Mouse (Mus musculus) WW6 (cell line): ENCODE data around the gene Bcr.

Source experiments
- DNase-seq: peaks from one replicate; pipeline ENCODE4 v3.0.0-alpha.2; 2013; ENCODE audit warnings: low read depth, low spot score

Bcr gene

GRCm38 (mm10) chr10:75056255-75056654 lies 4.1 kb upstream of the Bcr start:
- no peak for DNase-seq

- DNase-seq, result no peak
These were observed 2.1 kb upstream of the Bcr start for GRCm38 (mm10) chr10:75058336-75058735.

- DNase-seq, result no peak
These were observed 1.5 kb upstream of the Bcr start for GRCm38 (mm10) chr10:75058761-75059395.

- no peak for DNase-seq
These were observed 996 bp upstream of the Bcr start for GRCm38 (mm10) chr10:75059396-75059795.

GRCm38 (mm10) chr10:75060843-75061235 lies 447 bp downstream of the Bcr start:
- no peak for DNase-seq

GRCm38 (mm10) chr10:75061341-75062188 lies 1.2 kb downstream of the Bcr start:
- no peak for DNase-seq

- no peak for DNase-seq
These were observed 1.8 kb downstream of the Bcr start for GRCm38 (mm10) chr10:75062189-75062561.

GRCm38 (mm10) chr10:75062621-75063020 lies 2.2 kb downstream of the Bcr start:
- DNase-seq, result no peak

GRCm38 (mm10) chr10:75063301-75063965 lies 3.0 kb downstream of the Bcr start:
- no peak for DNase-seq

GRCm38 (mm10) chr10:75065691-75066090 lies 5.3 kb downstream of the Bcr start:
- DNase-seq, result no peak

GRCm38 (mm10) chr10:75067446-75067845 lies 7.1 kb downstream of the Bcr start:
- no peak for DNase-seq

GRCm38 (mm10) chr10:75068086-75068485 lies 7.7 kb downstream of the Bcr start:
- no peak for DNase-seq

GRCm38 (mm10) chr10:75068624-75069328 lies 8.4 kb downstream of the Bcr start:
- DNase-seq, result no peak

- no peak for DNase-seq
These were observed 10.0 kb downstream of the Bcr start for GRCm38 (mm10) chr10:75070281-75070976.

GRCm38 (mm10) chr10:75075665-75076064 lies 15.3 kb downstream of the Bcr start:
- no peak for DNase-seq

- no peak for DNase-seq
These were observed 18.1 kb downstream of the Bcr start for GRCm38 (mm10) chr10:75078174-75079128.

GRCm38 (mm10) chr10:75085330-75085729 lies 24.9 kb downstream of the Bcr start:
- no peak for DNase-seq

- no peak for DNase-seq
These were observed 28.1 kb downstream of the Bcr start for GRCm38 (mm10) chr10:75088471-75088870.

- DNase-seq, result no peak
These were observed 31.2 kb downstream of the Bcr start for GRCm38 (mm10) chr10:75091478-75092152.
